Mouse (Mus musculus) frontal cortex, postnatal 36 days (tissue): Measurements from ENCODE around the gene Tnr.

Experiments
- DNase-seq, 2 experiments: peaks; one replicate each; pipeline ENCODE4 v3.0.0; 2022; ENCODE audit warnings: low spot score in 2 of 2

Gene Tnr

DNA sequence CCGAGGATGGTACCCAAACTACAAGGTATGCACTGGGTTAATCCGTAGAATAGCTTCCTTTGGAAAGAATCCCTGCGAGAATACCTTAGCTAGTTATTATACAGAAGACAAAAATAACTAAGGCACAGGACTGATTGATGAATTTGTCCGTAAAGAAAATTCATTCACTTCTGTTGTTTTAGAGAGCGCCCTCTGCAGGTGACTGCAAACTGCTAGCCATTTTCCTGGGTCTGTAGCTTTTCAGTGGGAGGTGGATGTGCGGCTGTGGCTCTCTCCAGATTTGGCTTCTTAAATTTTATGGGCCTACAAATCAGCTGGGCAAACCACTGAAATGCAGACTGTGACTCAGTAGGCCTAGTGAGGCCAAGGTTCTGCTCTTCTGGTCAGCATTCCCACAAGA, 42.5 kb downstream of the Tnr start:
- no peak for DNase-seq

DNA sequence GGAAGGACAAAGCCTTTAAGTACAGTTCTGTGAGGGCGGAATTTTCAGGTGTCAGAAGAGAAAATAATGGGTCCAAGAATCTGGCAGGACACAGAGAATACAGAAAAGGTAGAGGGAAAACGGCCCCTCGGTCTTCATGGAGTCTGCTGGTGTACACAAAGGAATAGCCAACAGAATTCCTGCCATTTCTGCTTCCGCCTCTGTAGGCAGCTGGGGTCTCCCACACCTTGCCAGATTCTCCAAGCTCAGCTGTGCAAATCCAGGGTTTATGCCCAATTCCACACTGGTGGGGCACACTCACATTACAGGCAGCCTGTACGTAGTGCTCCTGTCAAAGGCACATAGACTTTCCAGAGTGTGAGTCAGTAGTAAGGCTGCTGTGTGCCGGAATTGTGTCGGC, 43.6 kb downstream of the Tnr start:
- no peak for DNase-seq

DNA sequence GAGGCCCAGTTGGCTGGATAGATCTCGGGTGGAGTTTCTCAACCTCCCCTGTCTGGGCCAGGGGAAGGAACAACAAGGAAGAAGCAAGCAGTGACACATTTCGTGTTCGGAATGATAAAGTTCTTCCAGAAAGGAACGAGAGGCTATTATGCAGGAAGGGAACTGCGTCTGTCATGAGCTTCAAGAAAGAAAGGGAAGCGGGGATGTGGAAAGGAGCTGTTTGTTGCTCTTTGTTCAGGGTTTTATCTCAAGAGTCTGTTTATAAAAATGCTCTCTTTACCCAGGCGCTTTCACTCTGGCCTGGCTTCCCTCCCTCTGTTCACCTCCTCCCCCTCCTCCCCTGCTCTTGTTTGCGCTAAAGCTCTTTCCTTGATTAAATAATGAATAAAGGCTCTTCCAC, 46.7 kb downstream of the Tnr start:
- DNase-seq = no peak

DNA sequence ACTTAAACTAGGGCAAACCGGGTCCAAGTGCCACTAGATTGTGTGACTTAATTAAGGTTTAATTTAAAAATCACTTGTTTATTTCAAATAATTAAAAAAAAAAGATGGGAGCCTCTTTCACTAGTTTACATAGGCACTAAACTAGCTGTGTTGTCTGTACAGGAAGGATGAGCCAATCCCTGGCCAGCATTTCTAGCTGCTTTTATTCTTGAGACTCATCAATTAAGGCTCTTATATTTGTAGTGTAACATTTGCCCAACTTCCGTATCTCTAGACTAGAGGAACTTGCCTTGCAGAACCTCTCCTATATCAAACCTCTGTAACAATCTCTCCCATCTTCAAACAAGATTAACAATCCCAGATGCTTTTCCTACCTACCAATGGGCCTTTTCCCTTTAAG, 47.3 kb downstream of the Tnr start:
- DNase-seq = no peak

DNA sequence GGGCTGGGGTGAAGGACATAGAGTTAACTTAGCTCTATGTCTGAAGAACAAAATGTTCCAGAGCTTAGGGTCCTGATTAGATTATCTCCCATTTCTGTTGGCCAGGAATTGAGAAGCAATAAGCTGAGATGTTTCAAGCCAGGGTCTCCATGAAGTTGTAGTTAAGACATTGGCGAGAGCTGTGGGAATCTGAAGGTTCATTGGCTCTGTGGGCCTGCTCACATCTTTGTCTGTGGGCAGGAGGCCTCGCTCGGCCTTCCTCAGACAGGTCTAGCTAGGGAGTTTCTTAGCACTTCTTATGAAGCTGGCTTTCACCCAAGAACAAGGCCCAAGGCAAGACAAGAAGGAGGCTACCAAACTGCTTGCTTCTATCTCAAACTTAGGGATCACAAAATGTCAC, 48.4 kb downstream of the Tnr start:
- no peak for DNase-seq

DNA sequence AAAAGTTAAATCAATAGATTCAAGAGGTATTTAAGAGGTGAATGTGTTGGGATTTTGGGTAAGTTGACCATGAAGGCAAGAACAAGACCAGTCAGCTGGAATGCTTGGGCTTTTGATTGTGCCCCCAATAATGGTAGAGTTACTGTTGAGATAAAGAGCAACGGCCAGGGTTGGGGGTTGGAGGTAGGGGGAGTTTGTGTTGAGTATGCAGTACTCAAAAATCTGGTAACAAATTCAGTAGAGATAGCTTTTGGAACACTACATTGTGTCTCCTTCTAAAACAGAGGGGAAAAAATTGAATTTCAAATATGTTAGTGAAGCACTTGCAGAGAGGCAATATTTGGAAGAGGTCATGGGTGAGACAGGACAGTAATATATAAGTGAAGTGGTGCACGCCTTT, 49.5 kb downstream of the Tnr start:
- DNase-seq = no peak

DNA sequence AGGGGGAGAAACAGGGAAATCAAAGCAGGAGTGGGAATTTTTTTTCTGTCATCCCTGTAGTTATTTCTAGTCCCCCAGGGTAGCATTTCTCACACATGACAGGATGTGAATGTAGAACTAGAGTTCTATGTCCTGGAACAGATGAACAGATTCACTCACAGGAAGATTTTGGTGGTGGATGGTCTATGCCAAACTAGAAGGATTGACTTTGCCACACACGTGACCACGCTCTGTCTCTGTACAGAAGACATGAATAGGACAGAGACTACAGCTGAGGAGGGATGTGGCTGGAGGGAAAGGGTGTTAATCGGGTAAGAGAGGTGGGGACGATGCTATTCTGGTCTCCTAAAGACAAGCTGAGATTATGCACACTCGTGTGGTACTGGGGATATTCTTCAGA, 51.1 kb downstream of the Tnr start:
- no peak for DNase-seq

DNA sequence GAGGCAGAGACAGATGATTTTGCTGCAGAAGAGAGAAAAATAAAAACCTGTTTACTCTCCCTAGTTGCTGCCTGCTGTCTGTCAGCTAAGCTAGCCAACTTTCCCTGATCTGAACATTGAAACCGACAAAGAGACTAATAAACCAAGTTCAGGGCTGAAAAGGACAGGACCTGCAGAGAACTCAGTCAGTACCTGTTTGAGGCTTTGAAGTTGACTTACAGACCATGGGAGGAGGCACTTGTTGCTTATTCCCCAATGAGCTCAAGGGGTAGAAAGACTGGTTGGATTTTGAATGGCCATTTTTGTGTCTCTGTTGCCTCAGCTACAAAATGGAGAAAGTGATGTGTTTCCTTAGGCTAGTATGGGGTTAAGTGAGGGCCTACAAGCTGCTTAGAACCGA, 52.7 kb downstream of the Tnr start:
- no peak for DNase-seq

DNA sequence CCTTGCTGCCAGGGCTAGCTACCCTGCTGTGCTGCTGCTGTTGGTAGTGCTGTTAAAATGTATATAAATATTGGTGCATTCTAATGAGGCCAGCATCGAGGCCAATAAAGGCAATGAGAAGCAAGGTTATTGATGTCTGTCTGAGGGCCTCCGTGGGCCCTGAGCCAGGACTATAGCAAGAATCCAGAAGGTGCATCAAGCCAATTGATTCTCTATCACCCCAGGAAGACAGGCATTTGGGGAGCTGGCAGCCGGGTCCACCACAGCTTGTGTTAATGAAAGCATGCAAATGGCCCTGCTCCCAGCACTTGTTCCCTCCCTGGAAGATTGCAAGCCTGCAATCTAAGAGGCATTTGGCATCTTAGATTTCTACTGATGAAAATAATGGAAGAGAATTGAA, 54.8 kb downstream of the Tnr start:
- no peak for DNase-seq

DNA sequence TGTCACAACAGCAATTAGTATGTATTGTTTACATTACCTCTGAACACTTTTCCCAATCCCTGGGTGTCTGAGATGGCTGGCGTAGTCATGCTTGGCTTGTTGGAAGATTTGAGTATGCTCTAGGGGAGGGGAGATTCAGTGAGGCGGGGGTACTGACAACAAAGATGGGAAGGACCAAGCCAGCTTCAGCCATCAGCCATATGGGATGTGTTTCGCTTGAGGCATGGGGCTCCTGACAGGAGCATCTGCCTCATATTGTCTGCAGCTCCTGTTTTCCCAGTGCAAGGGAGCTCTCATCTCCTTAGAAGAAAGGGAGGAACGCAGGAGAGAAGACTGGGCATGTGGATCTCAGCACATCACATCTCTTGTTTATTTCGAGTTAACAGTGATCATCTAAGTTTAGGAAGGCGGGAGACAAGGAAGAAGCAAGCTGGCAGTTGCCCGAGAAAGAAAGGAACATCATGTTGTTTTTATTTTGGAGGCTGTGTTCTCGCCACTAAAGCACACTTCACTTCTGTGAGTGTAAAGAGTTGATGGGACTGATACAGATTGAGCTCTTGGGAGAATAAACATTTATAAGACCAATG, 56.9 kb downstream of the Tnr start:
- DNase-seq = no peak

DNA sequence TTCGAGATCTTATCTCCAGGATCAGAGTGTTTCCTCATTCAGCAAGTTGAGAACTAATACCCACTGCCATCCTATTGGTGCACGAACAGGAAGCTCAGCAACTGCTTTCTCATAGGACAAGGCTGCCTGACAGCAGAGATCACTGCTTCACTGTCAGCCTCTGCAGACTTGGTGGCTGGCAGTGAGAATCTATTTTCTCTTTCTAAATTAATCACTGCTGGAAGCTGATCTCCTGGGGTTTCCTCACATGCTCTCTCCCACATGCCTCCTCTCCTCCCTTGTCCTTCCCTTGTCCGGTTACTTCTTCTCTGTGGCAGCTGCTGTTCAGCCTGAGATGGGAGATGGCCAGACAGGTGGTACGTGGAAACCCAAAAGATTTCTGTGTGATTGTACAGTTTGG, 60.3 kb downstream of the Tnr start:
- no peak for DNase-seq

DNA sequence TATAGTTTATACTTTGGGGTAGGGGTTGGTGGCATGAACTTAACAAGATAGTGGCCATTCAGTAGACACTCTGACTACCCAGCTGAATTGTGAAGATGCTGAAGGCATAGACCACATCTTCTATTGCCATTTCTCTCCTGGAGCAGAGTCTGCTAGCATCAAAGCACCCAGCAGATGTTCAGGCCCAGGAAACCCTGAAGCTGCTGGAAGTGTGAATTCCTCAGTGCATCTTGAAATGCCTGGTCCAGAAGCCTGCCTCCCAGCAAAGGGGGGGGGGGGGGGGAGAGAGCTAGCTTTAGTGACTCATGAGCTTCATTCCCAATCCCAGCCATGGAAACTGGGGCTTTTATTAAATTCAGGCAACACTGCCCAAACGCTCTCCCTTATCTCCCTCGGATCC, 65.2 kb downstream of the Tnr start:
- DNase-seq = peak in 1 of 2 experiments; percentile 40

DNA sequence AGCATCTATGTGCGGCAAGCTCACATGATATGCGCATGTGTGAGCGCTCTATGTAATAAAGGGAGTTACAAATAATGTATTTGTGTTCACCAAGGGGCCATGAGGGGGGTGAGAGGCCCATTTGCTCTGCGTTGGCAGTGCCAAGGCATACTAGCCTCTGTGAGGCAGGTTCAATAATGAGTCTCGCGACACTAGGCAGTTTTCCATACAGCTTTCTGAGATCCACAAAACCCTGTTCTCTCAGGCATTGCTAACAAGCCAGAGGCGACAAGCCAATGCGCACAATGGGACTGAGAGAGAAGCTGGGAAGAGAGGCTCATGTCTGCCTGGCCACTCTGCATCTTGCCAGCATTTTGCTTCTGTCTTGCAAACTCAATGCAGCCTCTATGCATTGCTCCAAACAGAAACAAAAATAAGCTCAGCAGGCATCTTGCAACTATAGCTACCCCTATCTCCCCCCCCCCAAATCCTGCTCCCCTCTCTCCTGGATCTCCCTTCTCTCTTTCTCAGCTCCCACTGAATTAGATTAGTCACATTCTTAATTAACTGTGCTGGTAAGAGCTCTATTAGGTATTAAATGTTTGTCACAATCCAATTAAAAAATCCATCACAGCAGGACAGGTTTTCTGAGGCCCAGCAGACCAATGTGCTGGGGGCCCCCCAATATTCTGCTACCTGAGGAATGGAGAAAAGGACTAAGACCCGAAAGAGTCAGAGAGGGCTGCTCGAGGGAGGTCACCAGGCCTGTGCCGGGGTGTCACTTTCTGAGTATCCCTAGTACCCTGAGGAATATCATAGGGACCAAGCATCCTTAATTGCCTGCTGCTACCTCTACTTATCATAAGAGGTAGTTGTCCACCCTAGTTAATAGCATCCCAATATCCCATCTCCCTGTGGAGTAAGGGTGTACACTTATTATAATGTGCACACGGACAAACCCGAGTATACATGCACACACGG, 70.8 kb downstream of the Tnr start:
- no peak for DNase-seq

DNA sequence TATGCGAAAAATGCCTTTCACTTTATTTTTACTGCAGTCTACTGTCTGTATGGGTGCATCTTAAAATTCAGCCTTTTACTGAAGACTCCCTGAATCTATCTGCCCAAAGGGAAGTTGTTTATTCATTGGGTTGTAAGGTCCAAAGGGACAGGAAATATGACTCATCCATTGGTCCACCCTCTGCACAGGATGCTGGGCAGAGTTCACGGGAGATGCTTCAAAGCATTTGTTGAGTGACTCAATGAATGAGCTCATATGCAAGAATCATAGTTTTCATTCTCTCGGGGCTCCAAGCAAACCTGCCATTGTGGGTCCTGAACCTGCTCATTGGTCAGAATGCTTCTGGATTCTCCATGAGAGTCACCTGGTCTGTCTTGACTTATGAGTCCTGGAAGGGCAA, 72.2 kb downstream of the Tnr start:
- DNase-seq = no peak

DNA sequence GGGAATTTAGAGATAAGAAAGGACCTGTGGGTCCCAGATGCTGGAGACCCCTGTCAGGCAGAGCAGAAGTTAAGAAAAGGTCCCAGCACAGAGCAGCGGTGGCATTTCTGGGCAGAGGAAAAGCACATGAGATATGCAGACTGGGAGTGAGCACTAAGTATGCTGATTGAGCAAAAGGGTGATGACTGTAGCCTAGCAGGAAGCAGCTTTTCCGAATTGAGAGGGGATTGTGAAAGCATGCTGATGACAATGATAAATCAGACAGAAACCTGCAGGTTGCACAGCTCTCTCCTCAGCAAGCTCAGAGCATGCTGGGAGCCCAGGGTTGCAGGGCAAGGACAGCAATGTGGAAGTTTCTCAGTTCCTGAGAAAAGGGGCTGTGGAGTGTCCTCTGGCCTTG, 73.1 kb downstream of the Tnr start:
- DNase-seq = no peak

DNA sequence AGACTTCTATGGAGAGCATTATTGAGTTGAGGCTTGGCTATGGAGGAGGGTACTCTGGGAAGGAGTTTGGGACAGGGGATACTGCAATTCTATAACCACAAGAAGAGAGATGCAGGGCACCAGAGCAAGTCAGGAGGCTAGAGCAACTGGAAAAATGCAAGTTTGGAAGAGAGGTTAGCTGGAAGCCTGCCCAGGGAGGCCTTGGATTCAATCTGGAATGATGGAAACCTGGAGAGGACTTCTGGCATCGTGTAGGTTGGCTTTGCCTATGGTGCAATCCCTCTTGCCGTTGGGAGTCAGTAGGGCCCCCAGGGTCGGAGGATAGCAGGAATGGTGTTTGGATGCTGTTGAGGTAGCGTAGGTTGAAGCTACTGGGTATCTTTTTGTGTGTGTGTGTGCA, 90.0 kb downstream of the Tnr start:
- DNase-seq = no peak

DNA sequence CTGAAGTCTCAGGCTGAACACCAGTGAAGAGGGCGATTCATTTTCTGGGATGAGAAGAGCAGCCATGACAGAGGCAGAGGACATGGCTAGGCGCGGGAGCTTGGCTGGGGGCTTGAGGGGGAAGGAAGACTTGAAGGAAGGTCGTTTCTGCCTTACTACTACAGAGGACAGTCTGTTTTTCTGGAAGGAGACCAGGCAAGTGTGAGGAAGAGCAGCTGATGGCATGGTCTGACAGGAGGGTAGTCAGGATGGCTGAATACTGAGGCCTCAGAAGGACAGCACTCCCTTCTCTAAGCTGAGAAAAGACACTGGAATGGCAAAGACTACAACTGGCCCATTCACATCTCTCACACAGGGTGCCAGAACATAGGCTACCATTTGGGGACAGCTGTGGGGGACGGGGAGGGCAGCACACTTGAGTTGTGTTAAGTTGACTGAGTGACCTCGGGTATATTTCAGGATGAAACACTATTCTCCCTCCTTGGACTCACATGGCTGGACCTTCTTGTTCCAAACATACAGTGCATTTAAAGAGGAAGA, 90.6 kb downstream of the Tnr start:
- DNase-seq = no peak

DNA sequence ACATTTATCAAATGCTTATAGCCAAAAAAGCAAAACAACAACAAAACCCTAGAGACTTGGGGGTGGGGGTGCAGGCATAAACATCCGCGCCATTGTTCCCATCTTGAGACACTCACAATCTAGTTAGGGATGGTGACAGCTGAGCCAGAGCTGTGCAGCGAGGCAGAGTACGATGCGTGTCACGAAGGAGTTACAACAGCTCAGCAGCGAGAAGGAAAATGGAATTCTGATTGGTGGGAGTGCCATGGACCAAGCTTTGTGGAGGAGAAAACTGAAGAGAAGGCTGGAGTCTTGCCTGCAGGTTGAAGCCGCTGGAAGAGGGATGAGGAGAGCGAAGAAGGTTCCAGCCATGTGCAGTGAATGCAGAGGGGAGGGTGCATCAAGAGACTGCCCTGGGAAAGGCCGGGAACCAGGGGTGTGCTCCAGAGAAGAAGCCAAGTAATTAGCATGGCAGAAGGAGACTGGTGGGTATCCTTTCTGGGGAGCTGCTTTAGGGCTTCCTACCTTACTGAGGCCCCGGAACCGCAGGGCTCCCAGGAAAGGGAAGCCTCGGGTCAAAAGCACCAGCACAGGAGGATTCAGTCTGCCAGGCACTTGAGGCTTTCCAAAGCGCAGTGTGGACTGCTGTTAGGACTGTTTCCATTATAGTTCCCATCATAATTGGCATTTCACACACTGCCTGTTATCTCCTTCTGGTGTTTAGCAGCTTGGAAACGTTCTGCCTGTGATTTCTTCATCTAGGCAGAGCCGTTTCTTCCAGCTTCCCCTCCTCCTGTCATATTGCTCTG, 91.3 kb downstream of the Tnr start:
- DNase-seq = peak; percentile 48 to 56

DNA sequence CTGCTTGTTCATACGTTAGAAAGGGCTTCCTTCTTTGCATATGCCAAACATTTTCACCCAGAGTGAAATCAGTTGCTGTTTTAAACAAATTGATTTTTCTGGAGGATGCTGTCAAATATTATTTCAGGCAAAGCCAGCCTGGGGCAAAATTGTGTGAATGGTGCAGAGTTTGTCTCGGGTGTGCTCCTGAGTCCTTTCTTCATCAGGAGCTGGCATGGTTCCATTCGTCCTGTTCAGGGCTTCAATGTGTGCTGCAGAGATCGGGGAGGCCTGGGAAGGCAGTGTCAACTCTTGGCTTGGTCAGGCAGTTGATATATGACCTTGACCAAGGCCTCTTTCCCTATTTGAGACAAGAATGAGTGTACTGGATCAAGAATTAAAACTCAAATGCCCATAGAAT, 92.1 kb downstream of the Tnr start:
- no peak for DNase-seq

DNA sequence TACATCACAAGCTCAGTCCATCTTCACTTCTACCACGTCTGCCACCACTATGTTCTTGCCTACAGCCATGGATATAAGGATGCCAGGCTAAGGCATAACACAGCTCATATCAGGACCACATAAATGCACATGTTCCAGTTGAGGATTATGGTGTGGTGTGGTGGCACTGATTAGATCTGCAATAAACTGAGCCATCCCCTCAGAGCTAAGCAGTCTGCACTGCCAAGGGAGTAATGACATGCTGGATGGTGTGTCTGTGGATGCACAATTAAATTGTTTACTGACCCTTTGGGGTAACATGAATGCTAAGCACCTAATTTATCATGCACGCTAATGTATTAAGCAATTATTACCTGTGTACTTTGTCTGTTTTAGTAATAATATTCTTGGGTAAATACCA, 95.6 kb downstream of the Tnr start:
- DNase-seq = no peak

DNA sequence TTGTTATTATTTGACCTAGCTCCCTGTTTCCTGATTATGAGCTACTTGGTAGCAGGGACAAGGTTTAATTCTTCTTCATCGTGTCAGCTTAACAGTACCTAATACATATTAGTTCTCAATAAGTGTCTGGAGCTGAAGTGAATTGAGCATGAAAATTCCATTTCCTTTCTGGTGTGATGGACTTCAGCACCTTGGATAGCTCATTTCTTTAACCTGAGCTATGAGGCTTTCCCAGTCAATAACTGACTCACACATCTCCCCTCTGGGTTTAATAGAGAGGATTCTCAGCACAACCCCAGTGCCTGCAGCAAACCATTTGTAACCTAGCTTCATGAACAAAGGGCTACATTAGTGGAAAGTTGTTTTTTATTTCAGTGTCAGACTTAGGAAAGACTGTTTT, 97.8 kb downstream of the Tnr start:
- no peak for DNase-seq

DNA sequence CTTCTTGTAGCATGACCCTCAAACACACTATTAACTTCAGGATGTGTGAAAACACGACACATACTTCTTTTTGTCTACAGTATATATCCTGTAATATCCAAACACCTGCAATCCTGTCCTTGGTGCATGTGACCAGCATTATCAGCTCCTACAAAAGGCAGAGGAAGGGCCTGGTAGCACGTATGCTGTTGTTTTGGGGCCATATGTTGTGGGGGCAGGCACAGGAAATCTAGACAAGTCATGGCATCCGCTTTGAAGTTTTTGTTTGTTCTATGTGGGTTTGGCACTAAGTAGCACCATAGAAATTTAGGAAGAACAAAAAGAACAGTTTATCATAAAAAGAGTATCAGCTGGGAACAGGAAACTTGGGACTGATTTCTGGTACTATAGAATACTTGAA, 105.5 kb downstream of the Tnr start:
- DNase-seq = no peak
